Mouse (Mus musculus) forebrain, embryonic 15.5 days (tissue): ENCODE results near the gene Thsd4. TPM values are rescaled to one million over a fixed set of nuclear protein-coding genes. Genes with fewer than 3 reads are reported as not detected.
"Not testable (repeated sequence)": the region's sequence is repeated elsewhere in the genome, so short reads cannot be mapped to it uniquely, and the experiment has no call there.

ENCODE experiments used
- ATAC-seq: fragments of 200-750 bp; cut with Nextera tagmentation; replicated peaks from 2 replicates; pipeline ENCODE4 v1.8.0; 2017; ENCODE audit warnings: mild to moderate bottlenecking, moderate TSS enrichment, moderate library complexity
- H3K27ac ChIP-seq: fragments of 300-500 bp; sonication (generic); replicated peaks from 2 replicates; pipeline ENCODE4 v1.5.1; 2015; ENCODE audit warnings: mild to moderate bottlenecking, inconsistent platforms
- H3K27me3 ChIP-seq: fragments of 300-500 bp; sonication (generic); 2 replicates; pipeline ENCODE4 v1.6.1; 2015; ENCODE audit warnings: inconsistent platforms
- H3K36me3 ChIP-seq: fragments of 300-500 bp; sonication (generic); 2 replicates; pipeline ENCODE4 v1.6.1; 2015; ENCODE audit warnings: mild to moderate bottlenecking, inconsistent platforms
- H3K4me1 ChIP-seq: fragments of 300-500 bp; sonication (generic); 2 replicates; pipeline ENCODE4 v1.6.1; 2015; ENCODE audit warnings: inconsistent platforms
- H3K4me2 ChIP-seq: fragments of 300-500 bp; sonication (generic); replicated peaks from 2 replicates; pipeline ENCODE4 v1.6.1; 2015; ENCODE audit warnings: mild to moderate bottlenecking, inconsistent platforms
- H3K4me3 ChIP-seq: fragments of 300-500 bp; sonication (generic); 2 replicates; pipeline ENCODE4 v1.5.1; 2015; ENCODE audit warnings: mild to moderate bottlenecking, inconsistent platforms
- H3K9ac ChIP-seq: fragments of 300-500 bp; sonication (generic); replicated peaks from 2 replicates; pipeline ENCODE4 v1.6.1; 2015; ENCODE audit warnings: mild to moderate bottlenecking, inconsistent platforms
- H3K9me3 ChIP-seq: fragments of 300-500 bp; sonication (generic); 2 replicates; pipeline ENCODE4 v1.6.1; 2016; ENCODE audit warnings: inconsistent platforms
- WGBS: fragments of 180-500 bp; shearing (Covaris S2); methylation state at CpG from one replicate; pipeline ENCODE4 v1.1.7; 2015; ENCODE audit warnings: mixed read lengths; 5-methylcytosine and 5-hydroxymethylcytosine counted together
- polyA plus RNA-seq: library from polyadenylated mRNA; unstranded; fragments of >200 nt; fragmentation: Nextera tagmentation; extraction: Ambion mirVana; gene quantifications from 2 replicates; pipeline ENCODE4 v1.2.1, GENCODE M21; 2015

Thsd4 gene
- polyA plus RNA-seq, 1 experiment from 2014 or later: 4.9 TPM

- no peak overlapping the region for H3K27ac ChIP-seq
- H3K9ac ChIP-seq: no peak overlapping the region
- H3K27me3 ChIP-seq: no peaks in the 10 kb centered on the region
- no peak overlapping the region for H3K4me2 ChIP-seq
- H3K4me1 ChIP-seq: no peaks in the 10 kb centered on the region
- no peak overlapping the region for H3K4me3 ChIP-seq
- H3K9me3 ChIP-seq: no peaks in the 10 kb centered on the region
- ATAC-seq: no peak
- 87% methylated on average over 6 of the region's 6 CpGs for WGBS
- no peaks in the 10 kb centered on the region for H3K36me3 ChIP-seq
Observed at GRCm38 (mm10) chr9:59949511-59949910, 572.3 kb downstream of the Thsd4 start.

- Histone ChIP-seq H3K4me2 (no peak overlapping the region), H3K9me3 (no peaks in the 10 kb centered on the region), H3K27ac (no peak overlapping the region), H3K4me3 (no peak overlapping the region), H3K36me3 (no peaks in the 10 kb centered on the region), H3K27me3 (no peaks in the 10 kb centered on the region), H3K9ac (no peak overlapping the region), H3K4me1 (no peaks in the 10 kb centered on the region)
- 89% methylated on average over 17 of the region's 17 CpGs for WGBS
- ATAC-seq: no peak
Observed at GRCm38 (mm10) chr9:59948691-59949250, 573.1 kb downstream of the Thsd4 start.

GRCm38 (mm10) chr9:59948226-59948625, 573.6 kb downstream of the Thsd4 start:
- H3K9ac ChIP-seq: no peak overlapping the region
- 68% methylated on average over 8 of the region's 8 CpGs for WGBS
- no peaks in the 10 kb centered on the region for H3K4me1 ChIP-seq
- H3K4me2 ChIP-seq: no peak overlapping the region
- H3K4me3 ChIP-seq: no peak overlapping the region
- H3K27me3 ChIP-seq: no peaks in the 10 kb centered on the region
- no peak overlapping the region for H3K27ac ChIP-seq
- H3K36me3 ChIP-seq: no peaks in the 10 kb centered on the region
- H3K9me3 ChIP-seq: no peaks in the 10 kb centered on the region
- ATAC-seq: no peak

DNA sequence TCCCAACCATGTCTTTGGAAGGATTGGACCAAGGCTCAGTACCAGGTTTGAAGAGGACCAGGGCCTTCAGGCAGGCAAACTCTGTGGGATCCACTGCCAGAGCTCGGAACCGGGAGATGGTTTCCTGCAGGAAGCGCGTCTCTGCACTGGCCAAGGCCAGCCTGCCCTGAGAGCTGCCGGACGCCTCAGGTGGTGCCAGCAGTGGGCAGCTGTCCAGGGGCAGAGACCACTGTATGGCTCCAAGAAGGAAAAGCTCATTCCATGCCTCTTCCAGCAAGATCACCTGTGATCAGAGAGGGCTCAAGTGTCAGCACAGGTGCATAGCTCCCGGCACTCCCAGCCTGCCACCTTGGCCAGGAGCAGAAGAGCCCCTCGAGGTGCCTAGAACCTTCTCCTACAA, 574.6 kb downstream of the Thsd4 start:
- 87% methylated on average over 8 of the region's 8 CpGs for WGBS
- Histone ChIP-seq H3K27me3 (no peaks in the 10 kb centered on the region), H3K4me1 (no peaks in the 10 kb centered on the region), H3K9ac (no peak overlapping the region), H3K27ac (no peak overlapping the region), H3K36me3 (no peaks in the 10 kb centered on the region), H3K4me3 (no peak overlapping the region), H3K9me3 (no peaks in the 10 kb centered on the region), H3K4me2 (no peak overlapping the region)
- no peak for ATAC-seq

- Histone ChIP-seq H3K36me3 (no peaks in the 10 kb centered on the region), H3K4me2 (no peak overlapping the region), H3K27ac (no peak overlapping the region), H3K9ac (no peak overlapping the region), H3K4me3 (no peak overlapping the region), H3K4me1 (no peaks in the 10 kb centered on the region), H3K9me3 (no peaks in the 10 kb centered on the region), H3K27me3 (no peaks in the 10 kb centered on the region)
- no peak for ATAC-seq
- WGBS: 67% methylated on average over 3 of the region's 3 CpGs
Observed at GRCm38 (mm10) chr9:59945241-59945640, 576.6 kb downstream of the Thsd4 start.

DNA sequence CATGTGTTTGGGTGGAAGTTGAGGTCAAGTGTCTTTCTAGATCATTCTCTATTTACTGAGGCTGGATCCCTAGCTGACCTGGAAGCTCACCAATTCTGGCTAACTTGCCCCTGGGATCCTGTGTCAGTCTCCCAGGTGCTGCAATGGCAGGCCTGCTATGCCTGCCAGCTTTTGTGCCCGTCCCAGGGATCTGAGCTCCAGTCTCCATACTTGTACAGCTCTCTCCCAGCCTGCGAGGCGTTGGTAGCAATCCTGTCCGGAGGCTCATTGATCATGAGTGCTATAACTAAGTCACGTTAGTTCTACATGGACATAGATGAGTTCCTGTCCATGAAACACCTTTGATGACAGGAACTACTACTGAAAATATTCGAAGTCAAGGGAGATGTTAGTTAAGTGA, 578.0 kb downstream of the Thsd4 start:
- H3K4me3 ChIP-seq: no peak overlapping the region
- H3K4me1 ChIP-seq: no peaks in the 10 kb centered on the region
- H3K27me3 ChIP-seq: no peaks in the 10 kb centered on the region
- H3K36me3 ChIP-seq: no peaks in the 10 kb centered on the region
- no peak for ATAC-seq
- no peak overlapping the region for H3K27ac ChIP-seq
- H3K9ac ChIP-seq: no peak overlapping the region
- WGBS: 89% methylated on average over 6 of the region's 6 CpGs
- no peak overlapping the region for H3K4me2 ChIP-seq
- no peaks in the 10 kb centered on the region for H3K9me3 ChIP-seq

DNA sequence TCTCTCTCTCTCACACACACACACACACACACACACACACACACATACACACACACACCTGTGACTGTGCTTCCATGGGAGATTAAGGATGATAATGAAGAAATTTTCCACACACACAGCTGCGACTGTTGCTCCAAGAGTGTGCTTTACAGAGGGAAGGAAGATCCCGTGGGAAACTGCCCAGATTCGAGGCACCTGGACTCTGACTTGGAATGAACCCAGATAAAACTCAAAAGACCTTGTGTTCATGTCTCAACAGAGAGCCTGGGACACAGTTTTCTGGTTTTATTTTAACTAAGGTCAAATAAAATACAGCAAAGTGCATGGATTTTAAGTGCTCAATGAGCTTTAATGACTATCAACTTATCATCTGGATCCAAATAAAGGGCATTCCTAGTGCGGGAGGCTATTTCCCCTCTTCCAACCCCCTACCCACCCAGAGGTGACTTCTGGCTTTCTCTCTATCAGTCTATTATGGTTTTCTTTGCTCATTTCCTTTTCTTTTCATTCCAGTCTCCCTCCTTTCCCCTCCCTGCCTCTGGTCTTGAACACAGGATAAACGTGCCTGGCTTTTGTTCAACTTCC, 579.3 kb downstream of the Thsd4 start:
- H3K9me3 ChIP-seq: no peaks in the 10 kb centered on the region
- H3K4me2 ChIP-seq: no peak overlapping the region
- 62% methylated on average over 5 of the region's 5 CpGs for WGBS
- ATAC-seq: no peak
- H3K27me3 ChIP-seq: no peaks in the 10 kb centered on the region
- H3K9ac ChIP-seq: no peak overlapping the region
- no peak overlapping the region for H3K27ac ChIP-seq
- H3K4me1 ChIP-seq: no peaks in the 10 kb centered on the region
- no peaks in the 10 kb centered on the region for H3K36me3 ChIP-seq
- no peak overlapping the region for H3K4me3 ChIP-seq

DNA sequence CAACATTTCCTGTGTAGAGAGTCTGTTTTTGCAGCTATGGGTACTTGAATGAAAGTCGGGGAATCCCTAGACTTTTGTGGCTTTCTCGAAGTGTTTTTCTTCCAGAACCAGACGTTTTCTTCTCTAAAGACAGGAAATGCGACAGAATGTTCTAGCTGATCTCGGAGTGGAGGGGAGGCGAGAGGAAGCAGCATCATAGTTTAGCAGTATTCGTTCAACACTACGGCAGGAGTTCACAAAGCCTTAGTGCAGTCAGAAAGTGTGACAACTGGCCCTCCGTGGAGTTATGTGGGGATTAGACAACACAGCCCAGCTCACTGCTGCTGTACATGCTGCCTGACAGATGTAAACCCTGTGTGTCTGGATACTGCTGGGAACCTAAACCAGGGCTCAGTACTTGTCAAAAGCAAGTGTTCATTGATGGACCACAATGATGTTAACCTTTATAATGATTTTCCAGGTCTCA, 579.9 kb downstream of the Thsd4 start:
- H3K27me3 ChIP-seq: no peaks in the 10 kb centered on the region
- no peaks in the 10 kb centered on the region for H3K36me3 ChIP-seq
- 81% methylated on average over 9 of the region's 9 CpGs for WGBS
- no peak for ATAC-seq
- H3K9me3 ChIP-seq: no peaks in the 10 kb centered on the region
- H3K9ac ChIP-seq: no peak overlapping the region
- no peak overlapping the region for H3K4me3 ChIP-seq
- H3K27ac ChIP-seq: no peak overlapping the region
- H3K4me2 ChIP-seq: no peak overlapping the region
- no peaks in the 10 kb centered on the region for H3K4me1 ChIP-seq

- Histone ChIP-seq H3K27ac (no peak overlapping the region), H3K27me3 (no peaks in the 10 kb centered on the region), H3K4me2 (no peak overlapping the region), H3K9ac (no peak overlapping the region), H3K4me1 (no peaks in the 10 kb centered on the region), H3K9me3 (no peaks in the 10 kb centered on the region), H3K4me3 (no peak overlapping the region), H3K36me3 (no peaks in the 10 kb centered on the region)
- ATAC-seq: no peak
- 79% methylated on average over 11 of the region's 12 CpGs for WGBS
Observed at GRCm38 (mm10) chr9:59940913-59941884, 580.6 kb downstream of the Thsd4 start.

DNA sequence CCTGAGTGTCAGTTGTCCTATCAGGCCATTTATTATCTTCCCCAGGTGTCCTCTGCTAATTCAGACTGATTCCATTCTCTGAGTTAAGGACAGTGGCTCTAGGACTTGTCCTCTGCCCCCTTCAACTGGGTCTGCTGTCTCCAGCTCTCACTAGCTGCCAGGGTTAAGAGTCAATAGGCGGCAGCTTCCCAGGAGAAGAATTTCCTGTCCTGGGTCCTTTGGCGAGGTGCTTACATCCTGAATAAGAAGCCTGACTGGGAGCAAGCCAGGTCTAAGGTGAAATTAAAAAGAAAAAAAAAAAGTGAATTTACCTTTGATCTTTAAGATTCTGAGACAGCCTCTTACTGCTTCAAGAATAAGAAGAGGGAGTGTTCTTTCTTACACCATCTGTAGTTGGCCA, 582.2 kb downstream of the Thsd4 start:
- WGBS: 83% methylated on average over 2 of the region's 2 CpGs
- Histone ChIP-seq H3K4me3 (no peak overlapping the region), H3K27ac (no peak overlapping the region), H3K4me2 (no peak overlapping the region), H3K9me3 (no peaks in the 10 kb centered on the region), H3K9ac (no peak overlapping the region), H3K4me1 (no peaks in the 10 kb centered on the region), H3K36me3 (no peaks in the 10 kb centered on the region), H3K27me3 (no peaks in the 10 kb centered on the region)
- no peak for ATAC-seq

DNA sequence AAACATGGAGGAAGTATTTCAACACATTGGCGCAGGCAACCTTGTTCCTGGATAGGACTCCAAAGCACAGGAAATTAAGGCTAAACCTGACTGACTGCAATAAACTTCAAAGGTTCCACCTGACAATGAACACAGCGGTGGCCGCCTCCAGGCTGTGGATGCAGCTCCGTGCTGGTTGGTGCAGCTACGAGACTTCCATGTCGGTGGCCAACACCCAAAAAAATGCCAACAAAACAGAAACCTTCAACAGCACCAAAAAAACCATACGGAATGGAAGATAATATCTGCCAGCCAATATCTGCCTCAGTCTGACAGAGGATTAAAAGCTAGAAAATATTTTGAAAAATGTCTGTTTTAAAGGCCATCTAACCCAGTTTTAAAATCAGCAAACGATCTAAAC, 583.3 kb downstream of the Thsd4 start:
- ATAC-seq: no peak
- Histone ChIP-seq H3K9ac (no peak overlapping the region), H3K36me3 (no peaks in the 10 kb centered on the region), H3K4me1 (no peaks in the 10 kb centered on the region), H3K4me2 (no peak overlapping the region), H3K9me3 (no peaks in the 10 kb centered on the region), H3K27ac (no peak overlapping the region), H3K27me3 (no peaks in the 10 kb centered on the region), H3K4me3 (no peak overlapping the region)
- 83% methylated on average over 8 of the region's 8 CpGs for WGBS

- H3K4me1 ChIP-seq, H3K4me2 ChIP-seq, H3K36me3 ChIP-seq, H3K9ac ChIP-seq, H3K27me3 ChIP-seq, ATAC-seq, H3K9me3 ChIP-seq, H3K4me3 ChIP-seq, H3K27ac ChIP-seq: not testable (repeated sequence)
- WGBS: 85% methylated on average over 8 of the region's 8 CpGs
Observed at GRCm38 (mm10) chr9:59935866-59936265, 586.0 kb downstream of the Thsd4 start.
